Mouse (Mus musculus): Measurements from ENCODE around the gene Olfr678. TPM values are rescaled to one million over a fixed set of nuclear protein-coding genes. Genes with fewer than 3 reads are reported as not detected.

Olfr678 gene
- not detected for total RNA-seq (2023)

DNA sequence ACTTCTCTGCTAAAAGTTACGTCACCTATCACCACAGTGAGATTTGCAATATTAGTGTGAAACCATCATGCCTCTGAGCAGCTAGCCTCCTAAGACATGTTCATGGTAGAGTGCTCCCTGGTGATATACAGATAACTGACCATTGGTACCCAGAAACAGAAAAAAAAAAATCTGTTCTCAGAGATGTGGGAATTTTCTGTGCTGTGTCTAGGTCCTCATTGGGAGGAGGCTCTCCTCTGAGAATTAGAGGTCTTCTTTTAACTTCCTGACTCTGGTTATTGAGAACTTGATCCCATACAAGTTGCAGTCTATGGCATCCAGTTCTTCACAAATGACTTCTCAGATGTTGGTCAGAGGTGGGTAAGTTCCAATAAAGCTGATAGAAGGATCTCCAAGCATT lies at the start of gene Olfr678:
Gene Olfr678 (plus strand): TSS at position 301 of the 400 bp plus-strand sequence.

DNA sequence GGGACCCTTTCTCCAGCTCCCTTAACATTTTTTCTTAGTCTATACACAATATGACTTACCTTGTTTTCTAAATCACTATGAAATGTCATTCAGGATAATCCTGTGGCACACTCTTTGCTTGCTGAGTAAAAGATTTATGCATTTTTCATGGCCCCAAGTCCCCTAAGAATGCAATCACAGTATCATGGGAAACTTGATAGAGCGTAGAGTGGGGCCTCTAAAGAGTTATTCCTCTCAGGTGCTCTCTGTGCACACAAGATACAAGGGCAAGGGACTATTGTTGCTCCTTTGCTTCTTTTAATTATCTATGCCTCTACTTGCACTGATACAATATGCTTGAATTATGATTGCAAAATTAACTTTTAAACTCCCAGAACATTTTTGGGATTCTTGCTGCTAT lies 35.9 kb upstream of the Olfr678 start, which contains the start of gene Olfr675:
Gene Olfr675 (minus strand): TSS at position 101 of the 400 bp plus-strand sequence.

DNA sequence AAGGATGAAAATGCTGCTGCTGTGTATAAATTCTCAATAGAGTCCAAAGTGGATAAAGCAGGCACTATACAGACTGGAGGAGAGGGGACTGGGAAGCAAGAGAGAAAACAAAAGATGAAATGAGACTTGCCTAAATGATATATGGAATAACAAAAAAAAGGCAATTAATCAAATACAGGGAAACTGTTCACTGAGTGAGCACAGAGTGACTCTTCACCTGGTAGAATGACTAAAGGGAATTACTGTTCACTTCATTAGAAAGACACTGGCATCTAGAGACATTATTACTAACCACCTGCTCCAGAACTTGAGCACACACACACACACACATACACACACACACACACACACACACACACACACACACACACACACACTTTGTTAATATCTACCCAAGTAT lies 31.9 kb upstream of the Olfr678 start, which contains the start of gene Olfr676:
Gene Olfr676 (plus strand): TSS at position 301 of the 400 bp plus-strand sequence.

DNA sequence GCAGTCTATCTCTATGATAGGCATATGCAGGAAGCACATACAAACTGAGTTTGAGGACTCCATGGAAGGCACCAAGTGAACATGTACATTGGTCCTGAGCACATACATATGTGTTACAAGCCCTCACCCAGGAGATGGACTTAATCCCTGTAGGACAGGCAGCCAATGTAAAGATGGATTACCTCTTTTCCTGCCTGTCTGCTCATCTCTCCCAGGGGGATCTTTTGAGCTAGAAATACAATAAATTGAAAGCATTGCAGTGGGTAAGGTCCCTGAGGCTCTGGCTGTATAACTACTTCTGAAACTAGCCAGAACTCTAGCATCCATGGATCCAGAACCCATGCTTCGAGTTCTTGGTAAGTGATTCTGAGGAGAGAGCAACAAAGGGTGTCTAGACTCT lies 16.6 kb downstream of the Olfr678 start, which contains the start of gene Olfr679:
Gene Olfr679 (plus strand): TSS at position 301 of the 400 bp plus-strand sequence.

DNA sequence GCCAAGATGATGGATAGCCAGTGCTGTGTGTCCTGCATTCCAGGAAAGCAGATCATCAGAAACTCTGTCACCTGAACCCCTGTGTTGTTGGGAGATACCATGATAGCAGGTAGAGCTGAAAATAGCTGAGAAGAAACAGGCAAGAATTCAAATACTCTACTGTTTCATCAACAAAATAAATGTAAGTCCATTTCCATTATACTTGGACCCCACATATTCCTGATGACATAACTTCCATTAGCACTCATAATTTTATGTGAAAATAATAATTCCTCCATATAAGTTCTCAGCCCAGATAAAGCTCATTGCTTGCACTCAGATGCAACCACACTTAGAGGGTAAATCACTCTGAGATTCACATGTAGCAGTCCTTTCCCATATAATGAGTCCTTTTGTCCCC lies 28.4 kb downstream of the Olfr678 start, which contains the start of gene Olfr680-ps1:
Gene Olfr680-ps1 (minus strand): TSS at position 101 of the 400 bp plus-strand sequence.

DNA sequence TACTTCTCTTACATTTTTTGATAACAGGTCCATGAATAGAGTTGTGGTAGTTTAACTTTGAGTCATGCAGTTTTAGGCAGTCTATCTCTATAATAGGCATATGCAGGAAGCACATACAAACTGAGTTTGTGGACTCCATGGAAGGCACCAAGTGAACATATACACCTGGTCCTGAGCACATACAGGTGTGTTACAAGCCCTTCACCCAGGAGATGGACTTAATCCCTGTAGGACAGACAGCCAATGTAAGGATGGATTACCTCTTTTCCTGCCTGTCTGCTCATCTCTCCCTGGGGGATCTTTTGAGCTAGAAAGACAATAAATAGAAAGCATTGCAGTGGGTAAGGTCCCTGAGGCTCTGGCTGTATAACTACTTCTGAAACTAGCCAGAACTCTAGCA lies 52.3 kb downstream of the Olfr678 start, which contains the start of gene Olfr681:
Gene Olfr681 (plus strand): TSS at position 301 of the 400 bp plus-strand sequence.

Other genes with a start within 250 kb of the Olfr678 start
- not detected for gene Usp17lb, start 221.9 kb upstream of the Olfr678 start, total RNA-seq (2023)
- gene Usp17la, start 207.5 kb upstream of the Olfr678 start, total RNA-seq (2023) = not detected
- not detected for gene Olfr665, start 186.4 kb upstream of the Olfr678 start, total RNA-seq (2023)
- gene Olfr666, start 168.5 kb upstream of the Olfr678 start, total RNA-seq (2023) = not detected
- not detected for gene Olfr667, start 143.0 kb upstream of the Olfr678 start, total RNA-seq (2023)
- gene Olfr668, start 136.4 kb upstream of the Olfr678 start, total RNA-seq (2023) = not detected
- gene Olfr669, start 130.2 kb upstream of the Olfr678 start, total RNA-seq (2023) = not detected
- not detected for gene Olfr670, start 101.9 kb upstream of the Olfr678 start, total RNA-seq (2023)
- not detected for gene Olfr671, start 85.3 kb upstream of the Olfr678 start, total RNA-seq (2023)
- not detected for gene Olfr672, start 62.4 kb upstream of the Olfr678 start, total RNA-seq (2023)
- gene Olfr675, start 36.0 kb upstream of the Olfr678 start, total RNA-seq (2023) = not detected
- gene Olfr676, start 31.8 kb upstream of the Olfr678 start, total RNA-seq (2023) = not detected
- not detected for gene Olfr677, start 13.1 kb upstream of the Olfr678 start, total RNA-seq (2023)
- gene Olfr679, start 16.7 kb downstream of the Olfr678 start, total RNA-seq (2023) = not detected
- not detected for gene Olfr680-ps1, start 28.3 kb downstream of the Olfr678 start, total RNA-seq (2023)
- gene Olfr681, start 52.4 kb downstream of the Olfr678 start, total RNA-seq (2023) = not detected
- gene Olfr683, start 82.5 kb downstream of the Olfr678 start, total RNA-seq (2023) = not detected
- gene Olfr684, start 99.2 kb downstream of the Olfr678 start, total RNA-seq (2023) = not detected
- gene Olfr685, start 121.5 kb downstream of the Olfr678 start, total RNA-seq (2023) = not detected
- gene Olfr686, start 143.0 kb downstream of the Olfr678 start, total RNA-seq (2023) = not detected
- not detected for gene Olfr688, start 223.6 kb downstream of the Olfr678 start, total RNA-seq (2023)
- not detected for gene Olfr689, start 246.7 kb downstream of the Olfr678 start, total RNA-seq (2023)

Measured in CD8-positive naive resting alpha-beta T cell, adult 57 days (primary cell).